Mouse (Mus musculus): ENCODE data around the gene Nup153. TPM values are rescaled to one million over a fixed set of nuclear protein-coding genes. Genes with fewer than 3 reads are reported as not detected.

The Nup153 gene
- 26.7 and 46.7 TPM in 2 replicates for polyA plus RNA-seq (2011; ENCODE audit: insufficient read depth, insufficient read length, low replicate concordance, missing spikeins)

DNA sequence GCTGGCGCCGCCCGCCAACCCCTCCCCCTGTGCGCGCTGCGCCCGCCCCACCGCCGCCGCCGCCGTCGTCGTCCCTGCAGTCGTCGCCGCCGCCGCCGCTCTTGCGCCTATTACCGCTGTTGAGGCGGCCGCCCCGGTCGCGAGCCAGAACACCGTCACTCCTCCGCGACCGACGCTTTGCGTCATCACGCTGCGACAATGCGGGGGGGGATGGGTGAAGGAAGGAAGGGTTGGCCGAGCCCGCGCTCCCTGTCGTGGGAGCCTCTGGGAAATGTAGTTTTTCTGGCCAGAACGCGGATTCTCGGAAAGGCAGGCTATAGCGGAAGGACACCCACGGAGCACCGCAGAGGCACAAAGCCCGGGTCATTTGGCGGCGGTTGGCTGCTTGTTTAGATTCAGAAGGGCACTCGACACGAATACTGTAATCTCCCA is at the start of gene Nup153:
TSS of gene Nup153 (minus strand) at position 104 of the 432 bp plus-strand sequence.
- WGBS, result under 1% methylated on average over 51 of the region's 51 CpGs
- H3K4me1 ChIP-seq (ENCODE audit: control insufficient read depth, insufficient read depth, low read length), result peaks cover 1% of the 10 kb centered on the region; the same call in 1 of the 2 replicates
- peak; percentile 94 for TF ChIP-seq POLR2A (IDR thresholded peaks at IDR 0.05; ENCODE audit: borderline replicate concordance, control insufficient read depth, low read depth, low read length)
- no peak for TF ChIP-seq CTCF (IDR thresholded peaks at IDR 0.05; ENCODE audit: control insufficient read depth, insufficient read depth, low read length)
- peak within 1 kb of the TSS; percentile 95 for H3K27ac ChIP-seq (ENCODE audit: control insufficient read depth, insufficient read depth, low read depth, low read length, poor library complexity)
- H3K4me3 ChIP-seq (replicated peaks; ENCODE audit: control insufficient read depth, low read depth, low read length), result peak within 1 kb of the TSS; percentile 93

DNA sequence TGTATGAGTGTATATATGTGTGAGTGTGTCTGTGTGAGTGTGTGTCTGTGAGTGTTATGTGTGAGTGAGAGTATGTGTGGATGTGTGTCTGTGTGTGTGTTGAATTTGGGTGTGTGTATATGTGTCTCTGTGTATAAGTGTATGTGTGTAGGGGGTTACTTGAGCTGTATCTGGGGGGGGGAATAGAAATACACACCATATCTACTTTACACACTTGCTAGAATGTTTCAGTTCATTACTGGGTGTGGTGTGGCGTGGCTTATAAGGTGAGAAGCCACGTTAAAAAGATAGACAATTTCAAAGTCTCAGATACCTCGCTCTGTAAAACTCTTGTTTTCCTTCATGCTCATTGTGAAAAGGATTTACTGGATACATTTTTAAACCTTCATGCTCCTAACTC is 49.7 kb upstream of the Nup153 start:
- Histone ChIP-seq H3K27ac (ENCODE audit: control insufficient read depth, insufficient read depth, low read depth, low read length, poor library complexity) (no peak overlapping the region), H3K4me3 (replicated peaks; ENCODE audit: control insufficient read depth, low read depth, low read length) (no peak overlapping the region), H3K4me1 (ENCODE audit: control insufficient read depth, insufficient read depth, low read length) (no peaks in the 10 kb centered on the region)
- 72% methylated on average over 3 of the region's 3 CpGs for WGBS
- TF ChIP-seq CTCF (IDR thresholded peaks at IDR 0.05; ENCODE audit: control insufficient read depth, insufficient read depth, low read length) (no peak), POLR2A (IDR thresholded peaks at IDR 0.05; ENCODE audit: borderline replicate concordance, control insufficient read depth, low read depth, low read length) (no peak)

DNA sequence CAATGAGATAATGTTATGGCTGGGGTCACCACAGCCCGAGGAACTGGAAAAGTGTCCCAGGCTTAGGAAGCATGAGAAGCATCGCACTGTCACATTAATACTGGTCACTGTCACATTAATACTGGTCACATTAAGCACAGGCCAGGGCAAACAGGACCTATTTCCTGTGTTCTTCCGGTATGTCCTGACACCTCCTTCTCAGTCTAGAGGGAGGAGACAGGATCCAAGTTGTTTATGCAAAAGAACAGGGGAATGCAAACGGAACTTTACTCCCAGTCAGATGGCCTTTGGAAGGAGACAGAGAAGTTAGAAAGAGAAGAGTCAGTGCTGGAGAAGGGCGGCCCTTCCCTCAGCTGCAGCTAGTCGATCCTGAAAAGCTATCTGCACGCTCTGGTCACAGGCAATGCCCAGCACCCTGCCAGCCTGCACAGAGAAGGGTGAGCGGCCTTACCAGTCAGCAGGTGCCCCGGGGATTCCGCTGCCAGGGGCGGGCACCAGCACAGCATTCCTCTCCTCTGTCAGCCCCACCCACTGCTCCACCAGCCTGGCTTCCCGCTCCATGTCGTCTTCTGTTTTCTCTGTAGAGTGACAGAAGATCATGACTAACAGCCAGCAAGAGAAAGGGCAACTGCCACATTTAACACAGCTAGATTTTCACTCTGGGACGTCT is 49.0 kb upstream of the Nup153 start:
- WGBS, result 82% methylated on average over 14 of the region's 14 CpGs
- no peak overlapping the region for H3K27ac ChIP-seq (ENCODE audit: control insufficient read depth, insufficient read depth, low read depth, low read length, poor library complexity)
- no peaks in the 10 kb centered on the region for H3K4me1 ChIP-seq (ENCODE audit: control insufficient read depth, insufficient read depth, low read length)
- H3K4me3 ChIP-seq (replicated peaks; ENCODE audit: control insufficient read depth, low read depth, low read length), result no peak overlapping the region
- no peak for TF ChIP-seq POLR2A (IDR thresholded peaks at IDR 0.05; ENCODE audit: borderline replicate concordance, control insufficient read depth, low read depth, low read length)
- TF ChIP-seq CTCF (IDR thresholded peaks at IDR 0.05; ENCODE audit: control insufficient read depth, insufficient read depth, low read length), result no peak

DNA sequence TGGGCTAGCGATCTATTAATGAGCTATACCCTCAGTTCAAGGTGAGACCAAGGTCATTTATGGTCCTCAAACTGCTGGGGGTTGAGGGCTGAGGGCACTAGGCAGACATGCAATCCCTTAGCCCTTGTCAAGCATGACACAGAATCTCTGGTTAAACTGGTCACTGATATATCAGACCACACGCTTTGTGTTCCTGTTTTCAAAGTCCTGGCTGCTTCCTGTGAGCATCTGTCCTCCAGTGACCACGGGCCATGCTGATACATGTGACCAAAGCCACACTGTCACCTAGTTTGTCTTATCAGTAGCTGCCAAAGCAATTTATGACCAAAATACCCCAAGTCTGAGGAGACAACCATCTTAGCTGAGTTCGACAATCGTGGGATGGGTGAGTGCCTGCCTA is 47.3 kb upstream of the Nup153 start:
- H3K4me1 ChIP-seq (ENCODE audit: control insufficient read depth, insufficient read depth, low read length), result no peaks in the 10 kb centered on the region
- no peak for TF ChIP-seq POLR2A (IDR thresholded peaks at IDR 0.05; ENCODE audit: borderline replicate concordance, control insufficient read depth, low read depth, low read length)
- TF ChIP-seq CTCF (IDR thresholded peaks at IDR 0.05; ENCODE audit: control insufficient read depth, insufficient read depth, low read length), result no peak
- no peak overlapping the region for H3K4me3 ChIP-seq (replicated peaks; ENCODE audit: control insufficient read depth, low read depth, low read length)
- WGBS, result 34% methylated on average over 5 of the region's 5 CpGs
- H3K27ac ChIP-seq (ENCODE audit: control insufficient read depth, insufficient read depth, low read depth, low read length, poor library complexity), result no peak overlapping the region

DNA sequence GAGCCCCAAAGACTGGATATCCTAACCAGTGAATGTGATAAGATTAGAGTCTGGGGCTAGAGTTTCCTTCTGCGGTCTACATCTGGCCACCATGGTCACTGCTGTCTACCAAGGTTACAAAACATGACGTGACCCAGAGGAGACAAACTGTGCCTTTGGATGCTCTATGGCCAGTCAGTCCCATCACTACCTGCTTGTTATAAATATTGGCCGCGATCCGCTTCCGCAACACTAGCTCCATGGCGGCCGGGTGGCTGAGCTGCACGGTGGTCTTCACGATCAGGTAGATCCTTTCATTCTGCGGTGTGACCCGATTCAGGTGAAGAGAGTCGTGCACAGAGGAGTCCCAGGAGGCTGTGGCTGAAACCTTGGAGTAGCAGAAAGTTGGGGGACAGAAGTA is 44.8 kb upstream of the Nup153 start:
- TF ChIP-seq CTCF (IDR thresholded peaks at IDR 0.05; ENCODE audit: control insufficient read depth, insufficient read depth, low read length) (no peak), POLR2A (IDR thresholded peaks at IDR 0.05; ENCODE audit: borderline replicate concordance, control insufficient read depth, low read depth, low read length) (no peak)
- no peaks in the 10 kb centered on the region for H3K4me1 ChIP-seq (ENCODE audit: control insufficient read depth, insufficient read depth, low read length)
- H3K27ac ChIP-seq (ENCODE audit: control insufficient read depth, insufficient read depth, low read depth, low read length, poor library complexity), result no peak overlapping the region
- no peak overlapping the region for H3K4me3 ChIP-seq (replicated peaks; ENCODE audit: control insufficient read depth, low read depth, low read length)
- 92% methylated on average over 13 of the region's 13 CpGs for WGBS

DNA sequence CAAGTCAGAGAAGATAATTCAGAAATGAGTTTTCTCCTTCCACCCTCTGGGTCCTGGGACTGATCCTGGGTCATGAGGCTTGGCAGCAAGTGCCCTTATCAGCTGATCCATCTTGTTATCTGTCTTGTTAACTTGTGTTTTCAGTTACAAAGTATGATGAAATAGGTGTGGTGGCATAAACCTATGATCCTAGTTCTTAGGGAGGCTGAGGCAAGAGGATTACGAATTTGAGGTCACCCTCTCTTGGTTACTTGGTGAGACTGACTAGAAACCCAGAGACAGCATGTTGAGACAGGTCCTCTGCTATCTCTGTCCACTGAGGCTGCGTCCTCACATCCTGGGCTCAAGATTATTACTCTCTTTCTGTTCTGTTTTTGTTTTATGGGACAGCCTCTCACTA is 37.6 kb upstream of the Nup153 start:
- TF ChIP-seq POLR2A (IDR thresholded peaks at IDR 0.05; ENCODE audit: borderline replicate concordance, control insufficient read depth, low read depth, low read length) (no peak), CTCF (IDR thresholded peaks at IDR 0.05; ENCODE audit: control insufficient read depth, insufficient read depth, low read length) (no peak)
- WGBS, result 59% methylated on average over 2 of the region's 2 CpGs

DNA sequence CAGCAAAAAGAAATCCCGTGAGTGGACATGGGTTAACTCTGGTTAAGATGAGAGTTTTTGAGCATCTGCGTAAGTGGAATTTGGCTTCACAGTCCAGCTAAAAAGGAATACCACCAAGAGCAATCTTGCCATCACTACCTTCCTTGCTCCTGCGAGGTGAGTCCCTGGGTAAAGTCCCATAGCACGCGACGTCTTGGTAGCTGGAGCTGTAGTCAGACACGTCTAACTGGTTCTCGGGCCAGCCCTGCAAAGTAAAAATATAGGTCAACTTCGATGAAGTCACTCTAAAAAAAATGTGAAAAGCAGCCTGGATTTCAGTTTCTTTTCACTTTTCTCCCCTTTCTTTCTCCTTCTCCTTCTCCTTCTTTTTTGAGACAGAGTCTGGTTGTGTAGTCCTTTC is 35.5 kb upstream of the Nup153 start:
- no peak overlapping the region for H3K4me3 ChIP-seq (replicated peaks; ENCODE audit: control insufficient read depth, low read depth, low read length)
- H3K27ac ChIP-seq (ENCODE audit: control insufficient read depth, insufficient read depth, low read depth, low read length, poor library complexity), result no peak overlapping the region
- 86% methylated on average over 9 of the region's 9 CpGs for WGBS
- TF ChIP-seq CTCF (IDR thresholded peaks at IDR 0.05; ENCODE audit: control insufficient read depth, insufficient read depth, low read length), result no peak
- no peak for TF ChIP-seq POLR2A (IDR thresholded peaks at IDR 0.05; ENCODE audit: borderline replicate concordance, control insufficient read depth, low read depth, low read length)
- no peaks in the 10 kb centered on the region for H3K4me1 ChIP-seq (ENCODE audit: control insufficient read depth, insufficient read depth, low read length)

More for the DNA sequence above, 37.6 kb upstream of the Nup153 start:
- H3K4me3 ChIP-seq (replicated peaks; ENCODE audit: control insufficient read depth, low read depth, low read length), result no peak overlapping the region
- H3K27ac ChIP-seq (ENCODE audit: control insufficient read depth, insufficient read depth, low read depth, low read length, poor library complexity), result no peak overlapping the region
- H3K4me1 ChIP-seq (ENCODE audit: control insufficient read depth, insufficient read depth, low read length), result no peaks in the 10 kb centered on the region

DNA sequence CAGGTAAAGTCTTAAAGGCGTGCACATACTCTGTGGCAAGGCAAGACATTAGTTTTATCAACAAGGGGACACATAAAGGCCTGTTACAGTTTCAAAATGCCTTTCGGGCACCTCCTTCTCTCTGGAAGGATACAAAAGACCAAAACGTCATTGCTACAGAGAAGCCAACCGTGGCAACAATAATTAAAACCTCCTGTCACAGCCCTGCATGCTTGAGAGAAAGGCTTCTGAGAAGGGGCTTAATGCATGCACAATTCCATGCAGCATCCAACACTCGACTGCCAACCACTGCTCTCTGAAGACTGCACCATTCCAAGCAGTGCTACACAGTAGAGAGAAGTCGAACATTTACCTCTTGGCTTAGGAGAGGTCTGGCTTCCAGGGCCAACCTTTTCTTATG is 33.2 kb upstream of the Nup153 start:
- TF ChIP-seq CTCF (IDR thresholded peaks at IDR 0.05; ENCODE audit: control insufficient read depth, insufficient read depth, low read length), result no peak
- no peak for TF ChIP-seq POLR2A (IDR thresholded peaks at IDR 0.05; ENCODE audit: borderline replicate concordance, control insufficient read depth, low read depth, low read length)
- Histone ChIP-seq H3K4me1 (ENCODE audit: control insufficient read depth, insufficient read depth, low read length) (no peaks in the 10 kb centered on the region), H3K27ac (ENCODE audit: control insufficient read depth, insufficient read depth, low read depth, low read length, poor library complexity) (no peak overlapping the region), H3K4me3 (replicated peaks; ENCODE audit: control insufficient read depth, low read depth, low read length) (no peak overlapping the region)
- WGBS, result 87% methylated on average over 6 of the region's 6 CpGs
